Mouse (Mus musculus) lung, postnatal 0 days (tissue): ENCODE measurements around the gene Ackr4. TPM values are rescaled to one million over a fixed set of nuclear protein-coding genes. Genes with fewer than 3 reads are reported as not detected.
A peak's percentile ranks its signal among the peaks of the same experiment; 100 is the strongest.

Experiments used
- ATAC-seq: fragments of 200-750 bp; cut with Nextera tagmentation; 2 replicates; pipeline ENCODE4 v1.8.0; 2017; ENCODE audit warnings: moderate library complexity
- DNase-seq: peaks from one replicate; pipeline ENCODE4 v3.0.0-alpha.2; 2016; ENCODE audit warnings: low spot score
- H3K27ac ChIP-seq: fragments of 300-500 bp; sonication (generic); 2 replicates; pipeline ENCODE4 v1.5.1; 2014; ENCODE audit warnings: antibody characterized with exemption, mild to moderate bottlenecking, low read length, mixed read lengths
- H3K27me3 ChIP-seq: fragments of 300-500 bp; sonication (generic); replicated peaks from 2 replicates; pipeline ENCODE4 v1.6.1; 2014; ENCODE audit warnings: low read length, mixed read lengths; ENCODE audit not compliant: insufficient read depth
- H3K36me3 ChIP-seq: fragments of 300-500 bp; sonication (generic); 2 replicates; pipeline ENCODE4 v1.6.1; 2014; ENCODE audit warnings: low read length, mixed read lengths; ENCODE audit not compliant: insufficient read depth
- H3K4me1 ChIP-seq: fragments of 300-500 bp; sonication (generic); 2 replicates; pipeline ENCODE4 v1.6.1; 2014; ENCODE audit warnings: antibody characterized with exemption, low read depth, low read length, mixed read lengths; ENCODE audit not compliant: insufficient read depth
- H3K4me2 ChIP-seq: fragments of 300-500 bp; sonication (generic); replicated peaks from 2 replicates; pipeline ENCODE4 v1.6.1; 2014; ENCODE audit warnings: low read depth, mild to moderate bottlenecking, low read length, moderate library complexity, mixed read lengths
- H3K4me3 ChIP-seq: fragments of 300-500 bp; sonication (generic); 2 replicates; pipeline ENCODE4 v1.5.1; 2014; ENCODE audit warnings: low read depth, low read length
- H3K9ac ChIP-seq: fragments of 300-500 bp; sonication (generic); replicated peaks from 2 replicates; pipeline ENCODE4 v1.6.1; 2014; ENCODE audit warnings: low read depth, mild to moderate bottlenecking
- H3K9me3 ChIP-seq: fragments of 300-500 bp; sonication (generic); 2 replicates; pipeline ENCODE4 v1.6.1; 2016; ENCODE audit warnings: low read length, mixed read lengths
- CTCF ChIP-seq: IDR thresholded peaks from 2 replicates; pipeline ENCODE4 v1.5.1; 2016; ENCODE audit warnings: antibody characterized with exemption, mild to moderate bottlenecking
- EP300 ChIP-seq: IDR thresholded peaks from 2 replicates; pipeline ENCODE4 v1.6.1; 2016; ENCODE audit warnings: antibody characterized with exemption, mild to moderate bottlenecking, control low read depth
- WGBS: fragments of 180-500 bp; shearing (Covaris S2); extraction: QIAGEN DNeasy Blood & Tissue Kit; methylation state at CpG from one replicate; pipeline ENCODE4 v1.1.7; 2014; 5-methylcytosine and 5-hydroxymethylcytosine counted together
- polyA plus RNA-seq: library from polyadenylated mRNA; unstranded; fragments of >200 nt; fragmentation: Nextera tagmentation; extraction: Ambion mirVana; gene quantifications from 2 replicates; pipeline ENCODE4 v1.2.1, GENCODE M21; 2015

The Ackr4 gene
- polyA plus RNA-seq, 1 experiment from 2014 or later: 1.9 TPM

DNA sequence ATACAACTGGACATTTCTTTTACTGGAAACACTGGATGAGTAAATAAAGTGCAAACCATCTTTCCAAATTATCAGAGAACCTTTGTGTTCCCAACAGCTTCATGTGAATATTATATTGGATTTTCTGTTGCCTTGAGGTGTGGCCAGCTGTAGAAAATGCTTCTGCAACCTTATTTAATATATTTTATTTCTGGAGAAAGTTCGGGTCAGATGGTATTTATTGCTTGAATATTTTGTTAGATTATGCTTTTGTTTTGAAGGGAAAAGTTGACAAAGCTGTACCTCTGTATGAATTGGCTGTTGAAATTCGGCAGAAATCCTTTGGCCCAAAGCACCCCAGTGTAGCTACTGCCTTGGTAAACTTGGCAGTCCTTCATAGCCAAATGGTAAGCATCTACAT is 86.4 kb downstream of the Ackr4 start, which contains the start of gene Gm28305:
Gm28305 (plus strand) TSS at position 301 of the 400 bp plus-strand sequence.
- WGBS: 62% methylated on average over 2 of the region's 2 CpGs
- H3K9ac ChIP-seq: no peak within 1 kb of the TSS
- no peak within 1 kb of the TSS for H3K4me2 ChIP-seq
- no peak within 1 kb of the TSS for H3K27ac ChIP-seq
- ATAC-seq: no peak
- H3K36me3 ChIP-seq: peaks cover 9% of the 10 kb centered on the region; the same call in 1 of the 2 replicates
- no peaks in the 10 kb centered on the region for H3K27me3 ChIP-seq
- no peaks in the 10 kb centered on the region for H3K9me3 ChIP-seq
- DNase-seq: no peak
- H3K4me3 ChIP-seq: no peak within 1 kb of the TSS
- no peaks in the 10 kb centered on the region for H3K4me1 ChIP-seq
- no peak for TF ChIP-seq EP300
- no peak for TF ChIP-seq CTCF

DNA sequence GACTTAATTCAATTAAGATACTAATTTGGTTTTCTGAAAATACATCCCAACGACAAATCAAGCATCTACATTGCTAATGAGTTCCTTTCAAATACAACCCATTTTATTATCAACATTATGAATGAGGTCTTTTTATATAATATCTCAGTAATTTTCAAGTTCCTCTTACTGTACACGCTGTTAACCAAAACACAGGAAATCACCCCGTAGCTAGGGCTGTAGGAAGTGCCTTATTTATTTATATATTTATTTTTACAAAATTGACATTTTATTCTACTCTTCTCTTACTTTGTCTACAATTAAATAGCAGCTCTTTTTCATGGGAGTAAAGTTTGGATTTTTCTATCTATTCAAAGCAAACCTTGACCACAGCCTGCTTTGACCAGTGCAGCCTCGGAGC is 87.0 kb downstream of the Ackr4 start:
- Histone ChIP-seq H3K27ac (no peak overlapping the region), H3K9ac (no peak overlapping the region), H3K36me3 (peaks cover 9% of the 10 kb centered on the region; the same call in 1 of the 2 replicates), H3K27me3 (no peaks in the 10 kb centered on the region), H3K4me1 (no peaks in the 10 kb centered on the region), H3K4me3 (no peak overlapping the region), H3K4me2 (no peak overlapping the region), H3K9me3 (no peaks in the 10 kb centered on the region)
- TF ChIP-seq EP300 (no peak), CTCF (no peak)
- no peak for DNase-seq
- 61% methylated on average over 4 of the region's 4 CpGs for WGBS
- ATAC-seq: no peak

DNA sequence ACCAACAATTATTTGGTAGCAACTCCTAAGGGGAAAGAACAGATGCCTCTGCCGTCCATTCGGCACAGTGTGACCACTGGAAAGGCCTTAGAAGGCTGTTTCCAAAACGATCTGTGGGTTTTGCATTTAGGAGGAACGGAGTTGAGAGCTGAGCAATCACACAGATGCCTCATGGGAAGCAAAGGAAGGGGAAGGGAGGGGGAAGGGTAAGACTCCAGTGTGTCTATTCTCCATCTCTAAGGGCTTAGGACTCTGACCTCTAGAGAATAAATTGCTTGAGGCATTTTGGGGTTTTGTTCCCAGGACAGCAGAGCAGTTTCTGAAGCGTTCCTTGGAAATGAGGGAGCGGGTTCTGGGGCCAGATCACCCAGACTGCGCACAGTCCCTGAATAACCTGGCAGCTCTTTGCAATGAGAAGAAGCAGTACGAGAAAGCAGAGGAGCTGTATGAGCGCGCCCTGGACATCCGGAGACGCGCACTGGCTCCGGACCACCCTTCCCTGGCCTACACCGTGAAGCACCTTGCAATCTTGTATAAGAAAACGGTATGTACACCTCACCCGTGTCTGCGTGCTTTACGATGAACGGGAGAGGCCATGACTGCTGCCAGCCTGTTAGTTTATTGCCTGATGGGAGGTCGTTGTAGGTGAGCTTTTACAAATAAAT is 87.6 kb downstream of the Ackr4 start:
- Histone ChIP-seq H3K36me3 (peaks cover 9% of the 10 kb centered on the region; the same call in 1 of the 2 replicates), H3K27ac (no peak overlapping the region), H3K4me2 (no peak overlapping the region), H3K9ac (no peak overlapping the region), H3K4me1 (no peaks in the 10 kb centered on the region), H3K9me3 (no peaks in the 10 kb centered on the region), H3K4me3 (no peak overlapping the region), H3K27me3 (no peaks in the 10 kb centered on the region)
- WGBS: 89% methylated on average over 21 of the region's 21 CpGs
- ATAC-seq (no peak), DNase-seq (no peak)
- TF ChIP-seq EP300: no peak
- no peak for TF ChIP-seq CTCF

DNA sequence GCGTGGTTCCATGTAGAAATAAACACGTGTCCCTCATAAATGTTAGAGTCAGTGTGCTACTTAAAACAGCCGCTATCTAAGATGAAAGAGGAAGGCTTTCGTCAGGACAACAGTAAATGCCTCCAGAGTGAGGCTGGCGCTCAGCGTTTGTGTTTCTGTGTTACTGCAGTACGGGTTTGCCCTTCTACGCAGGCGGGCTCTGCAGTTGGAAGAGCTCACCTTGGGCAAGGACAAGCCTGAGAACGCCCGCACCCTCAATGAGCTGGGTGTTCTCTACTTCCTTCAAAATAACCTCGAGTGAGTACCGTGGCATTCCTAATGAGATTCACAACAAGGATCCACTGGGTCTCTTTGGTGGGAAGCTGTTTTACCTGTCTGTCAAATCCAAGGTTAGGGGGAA is 88.5 kb downstream of the Ackr4 start:
- Histone ChIP-seq H3K27ac (no peak overlapping the region), H3K27me3 (no peaks in the 10 kb centered on the region), H3K4me2 (no peak overlapping the region), H3K4me1 (no peaks in the 10 kb centered on the region), H3K9me3 (no peaks in the 10 kb centered on the region), H3K9ac (no peak overlapping the region), H3K4me3 (no peak overlapping the region), H3K36me3 (peaks cover 9% of the 10 kb centered on the region; the same call in 1 of the 2 replicates)
- 90% methylated on average over 13 of the region's 13 CpGs for WGBS
- no peak for ATAC-seq
- TF ChIP-seq CTCF (no peak), EP300 (no peak)
- DNase-seq: no peak

DNA sequence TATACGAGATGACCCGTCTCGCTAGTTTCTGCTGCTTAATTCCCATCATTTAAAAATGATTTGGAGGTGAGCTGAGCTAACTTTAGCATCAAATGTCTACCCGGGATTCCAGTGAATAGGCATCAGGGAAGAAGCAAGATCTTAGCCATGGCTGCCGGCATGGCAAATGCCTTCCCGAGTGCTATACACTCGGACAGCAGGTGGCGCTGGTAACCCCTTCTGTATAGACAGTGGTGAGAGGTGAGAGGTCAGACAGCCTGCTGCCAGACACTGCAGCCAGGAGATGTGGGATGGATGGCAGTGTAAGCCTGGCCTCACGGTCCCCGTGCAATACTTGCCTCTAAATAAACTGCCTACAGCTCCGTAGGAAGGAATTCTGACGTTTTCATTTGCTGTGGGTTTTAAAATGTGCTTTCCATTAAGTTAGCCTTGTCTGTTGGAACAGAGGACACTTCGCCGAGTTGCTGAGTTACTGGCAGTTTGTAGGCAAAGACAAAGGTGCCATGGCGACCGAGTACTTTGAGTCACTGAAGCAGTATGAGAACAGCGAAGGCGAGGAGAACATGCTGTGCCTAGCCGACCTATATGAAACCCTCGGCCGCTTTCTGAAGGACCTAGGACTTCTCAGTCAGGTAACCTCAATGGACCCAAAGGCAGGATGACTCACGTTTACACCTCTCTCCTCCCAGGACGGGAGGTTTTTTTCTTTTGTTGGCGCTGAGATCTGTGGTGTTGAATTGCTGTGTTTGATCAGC is 91.3 kb downstream of the Ackr4 start:
- Histone ChIP-seq H3K9ac (no peak overlapping the region), H3K27me3 (no peaks in the 10 kb centered on the region), H3K4me3 (no peak overlapping the region), H3K27ac (no peak overlapping the region), H3K4me1 (no peaks in the 10 kb centered on the region), H3K4me2 (no peak overlapping the region), H3K9me3 (no peaks in the 10 kb centered on the region), H3K36me3 (peaks cover 9% of the 10 kb centered on the region; the same call in 1 of the 2 replicates)
- DNase-seq (peak; percentile 79), ATAC-seq (peak; percentile 41; the same call in 1 of the 2 replicates)
- TF ChIP-seq CTCF (peak; percentile 87), EP300 (no peak)
- 48% methylated on average over 24 of the region's 24 CpGs for WGBS

DNA sequence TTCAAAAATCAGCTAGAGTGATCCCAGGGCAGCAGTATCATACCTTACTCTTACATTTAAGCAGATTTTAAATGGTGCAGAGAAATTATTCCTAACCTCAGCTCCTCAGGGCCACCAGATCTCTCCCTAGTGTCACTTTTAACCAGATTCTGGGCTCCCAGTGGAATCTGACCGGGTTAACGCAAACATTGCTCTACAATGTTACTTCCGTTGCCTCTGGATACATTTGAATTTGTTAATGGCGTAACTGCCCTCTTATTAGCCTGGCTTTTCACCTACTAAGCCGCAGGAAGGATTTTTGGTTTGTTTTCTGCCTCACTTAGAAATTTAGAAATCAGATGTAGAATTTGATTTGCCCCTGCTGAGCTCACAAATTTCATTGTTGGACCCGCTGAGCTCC is 92.0 kb downstream of the Ackr4 start:
- TF ChIP-seq CTCF (no peak), EP300 (no peak)
- 74% methylated on average over 6 of the region's 6 CpGs for WGBS
- peaks cover 9% of the 10 kb centered on the region; the same call in 1 of the 2 replicates for H3K36me3 ChIP-seq
- no peaks in the 10 kb centered on the region for H3K27me3 ChIP-seq
- H3K27ac ChIP-seq: no peak overlapping the region
- H3K4me1 ChIP-seq: no peaks in the 10 kb centered on the region
- no peak overlapping the region for H3K9ac ChIP-seq
- no peak overlapping the region for H3K4me2 ChIP-seq
- no peak for DNase-seq
- no peaks in the 10 kb centered on the region for H3K9me3 ChIP-seq
- no peak overlapping the region for H3K4me3 ChIP-seq
- no peak for ATAC-seq
